Mouse (Mus musculus): Measurements from ENCODE around the gene S1pr4.
A peak's percentile ranks its signal among the peaks of the same experiment; 100 is the strongest.

The S1pr4 gene

DNA sequence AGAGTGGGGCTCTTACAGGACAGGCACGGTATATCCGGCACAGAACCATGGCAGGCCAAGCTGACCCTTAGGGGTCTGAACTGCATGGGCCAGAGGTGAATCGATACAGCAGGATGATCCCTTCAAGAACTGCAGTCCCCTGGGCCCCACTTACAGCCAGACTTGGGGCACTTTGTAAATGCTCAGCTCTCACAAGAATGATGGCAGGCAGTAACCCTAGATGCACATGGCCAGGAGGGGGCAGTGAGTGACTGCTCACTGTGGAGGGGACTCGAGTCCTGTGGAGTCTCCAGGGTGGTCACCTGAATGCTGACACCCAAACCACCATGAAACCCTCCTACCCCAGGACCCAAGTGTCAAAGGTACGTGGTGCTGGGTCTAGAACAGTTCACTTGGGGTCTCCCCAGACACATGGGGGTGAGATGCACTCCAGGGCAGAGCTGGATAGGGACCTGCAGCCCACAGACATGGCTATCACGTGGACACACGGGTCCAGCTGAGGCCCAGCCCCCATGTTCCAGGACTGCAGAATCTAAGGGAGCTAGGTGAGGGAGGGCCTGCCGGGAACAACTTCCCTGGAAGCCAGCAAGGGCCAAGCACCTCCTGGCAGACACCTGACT, 6.2 kb downstream of the S1pr4 start:
- Histone ChIP-seq H3K4me1 (replicated peaks; ENCODE audit: low read depth, low read length) (peaks cover 84% of the 10 kb centered on the region), H3K9me3 (ENCODE audit: low read length) (no peaks in the 10 kb centered on the region), H3K36me3 (ENCODE audit: insufficient read depth, low read length) (peaks cover 64% of the 10 kb centered on the region), H3K27me3 (ENCODE audit: insufficient read depth, low read length) (no peaks in the 10 kb centered on the region), H3K4me3 (replicated peaks; ENCODE audit: low read length) (peak overlapping the region; percentile 39)
- TF ChIP-seq POU5F1 (IDR thresholded peaks at IDR 0.05; ENCODE audit: borderline replicate concordance, low read length): no peak
- TF ChIP-seq CTCF (conservative IDR thresholded peaks at IDR 0.05; ENCODE audit: low read length): no peak
- TF ChIP-seq NANOG (IDR thresholded peaks at IDR 0.05; ENCODE audit: borderline replicate concordance, low read length): no peak

DNA sequence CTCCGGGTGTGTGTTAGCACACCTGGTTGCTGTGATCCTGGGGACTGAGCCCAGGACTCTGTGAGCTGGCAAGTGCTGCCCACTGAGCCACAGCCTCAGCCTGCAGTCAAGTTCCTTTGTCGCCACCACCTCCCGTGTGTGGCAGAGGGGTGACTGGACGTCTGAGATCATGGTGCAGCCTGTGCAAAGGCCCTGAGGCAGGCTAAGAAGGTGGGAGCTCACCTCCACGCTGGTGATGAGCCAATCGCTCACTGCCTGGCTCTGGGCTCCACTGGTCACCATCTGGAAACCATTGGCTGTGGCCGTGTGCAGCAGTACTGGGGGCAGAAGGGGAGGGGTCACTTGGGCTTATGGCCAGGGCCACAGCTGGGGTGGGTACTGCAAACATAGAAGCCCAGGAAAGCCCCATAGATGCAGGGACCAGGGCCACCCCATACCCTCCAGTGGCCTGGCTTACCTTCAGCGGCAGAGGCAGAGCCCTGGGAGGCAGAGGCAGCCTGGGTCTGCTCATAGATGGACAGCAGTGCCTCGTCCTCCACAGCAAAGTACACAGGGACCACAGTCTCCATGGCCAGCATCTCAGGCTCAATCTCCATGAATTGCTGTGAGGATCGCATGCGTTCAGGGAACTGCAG, 7.2 kb downstream of the S1pr4 start:
- H3K4me3 ChIP-seq (replicated peaks; ENCODE audit: low read length): peak overlapping the region; percentile 39
- peaks cover 84% of the 10 kb centered on the region for H3K4me1 ChIP-seq (replicated peaks; ENCODE audit: low read depth, low read length)
- H3K36me3 ChIP-seq (ENCODE audit: insufficient read depth, low read length): peaks cover 74% of the 10 kb centered on the region
- no peak for TF ChIP-seq POU5F1 (IDR thresholded peaks at IDR 0.05; ENCODE audit: borderline replicate concordance, low read length)
- TF ChIP-seq NANOG (IDR thresholded peaks at IDR 0.05; ENCODE audit: borderline replicate concordance, low read length): no peak
- no peaks in the 10 kb centered on the region for H3K27me3 ChIP-seq (ENCODE audit: insufficient read depth, low read length)
- H3K9me3 ChIP-seq (ENCODE audit: low read length): no peaks in the 10 kb centered on the region

DNA sequence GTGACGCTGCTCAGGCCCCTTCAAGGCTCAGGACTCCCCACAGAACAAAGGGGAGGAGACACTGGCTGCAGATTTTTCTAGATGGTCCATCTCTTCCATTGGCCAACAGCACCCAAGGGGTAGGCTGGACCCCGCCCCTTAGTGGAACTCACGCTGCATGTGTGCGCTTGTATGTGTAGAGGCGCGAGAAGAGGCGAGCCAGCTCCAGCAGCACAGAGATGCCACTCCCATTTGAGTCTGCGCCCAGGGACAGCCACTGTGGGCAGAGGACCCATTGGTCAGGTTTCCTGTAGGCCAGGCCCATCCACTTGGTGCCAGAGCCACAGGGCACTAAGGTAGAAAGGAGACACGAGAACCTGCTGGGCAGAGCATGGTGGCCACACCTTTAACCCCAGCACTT, 8.9 kb downstream of the S1pr4 start:
- TF ChIP-seq CTCF (conservative IDR thresholded peaks at IDR 0.05; ENCODE audit: low read length) (no peak), NANOG (IDR thresholded peaks at IDR 0.05; ENCODE audit: borderline replicate concordance, low read length) (no peak), POU5F1 (IDR thresholded peaks at IDR 0.05; ENCODE audit: borderline replicate concordance, low read length) (no peak)
- Histone ChIP-seq H3K36me3 (ENCODE audit: insufficient read depth, low read length) (peaks cover 91% of the 10 kb centered on the region), H3K4me1 (replicated peaks; ENCODE audit: low read depth, low read length) (peaks cover 87% of the 10 kb centered on the region), H3K4me3 (replicated peaks; ENCODE audit: low read length) (no peak overlapping the region), H3K9me3 (ENCODE audit: low read length) (no peaks in the 10 kb centered on the region), H3K27me3 (ENCODE audit: insufficient read depth, low read length) (no peaks in the 10 kb centered on the region)

DNA sequence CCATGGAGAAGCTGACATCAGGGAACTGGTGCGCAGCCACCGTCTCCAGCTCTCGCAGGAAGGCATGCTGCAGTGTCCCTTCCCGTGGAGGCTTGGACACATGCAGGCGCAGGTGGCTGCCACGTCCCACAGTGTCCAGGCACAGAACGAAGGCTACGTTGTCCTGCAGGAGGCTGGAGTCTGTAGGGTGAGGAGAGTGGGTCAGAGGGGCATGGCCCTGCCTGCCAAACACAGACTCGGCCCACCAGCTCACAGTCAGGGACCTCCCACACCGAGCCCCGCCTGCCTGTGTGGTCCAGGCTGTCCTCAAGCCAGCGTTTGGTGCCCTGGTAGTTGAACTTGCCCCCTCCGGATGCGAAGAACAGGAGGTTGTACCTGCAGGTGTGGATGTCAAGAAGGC, 10.0 kb downstream of the S1pr4 start:
- H3K9me3 ChIP-seq (ENCODE audit: low read length): no peaks in the 10 kb centered on the region
- peaks cover 87% of the 10 kb centered on the region for H3K4me1 ChIP-seq (replicated peaks; ENCODE audit: low read depth, low read length)
- H3K4me3 ChIP-seq (replicated peaks; ENCODE audit: low read length): no peak overlapping the region
- no peaks in the 10 kb centered on the region for H3K27me3 ChIP-seq (ENCODE audit: insufficient read depth, low read length)
- TF ChIP-seq POU5F1 (IDR thresholded peaks at IDR 0.05; ENCODE audit: borderline replicate concordance, low read length) (no peak), CTCF (conservative IDR thresholded peaks at IDR 0.05; ENCODE audit: low read length) (no peak)
- peaks cover 93% of the 10 kb centered on the region for H3K36me3 ChIP-seq (ENCODE audit: insufficient read depth, low read length)

GRCm38 (mm10) chr10:81488081-81488480, 11.9 kb downstream of the S1pr4 start:
- H3K36me3 ChIP-seq (ENCODE audit: insufficient read depth, low read length): peaks cover 74% of the 10 kb centered on the region
- peaks cover 83% of the 10 kb centered on the region for H3K4me1 ChIP-seq (replicated peaks; ENCODE audit: low read depth, low read length)
- H3K9me3 ChIP-seq (ENCODE audit: low read length): no peaks in the 10 kb centered on the region
- no peaks in the 10 kb centered on the region for H3K27me3 ChIP-seq (ENCODE audit: insufficient read depth, low read length)
- peak overlapping the region; percentile 17; the same call in 1 of the 2 replicates for H3K4me3 ChIP-seq (replicated peaks; ENCODE audit: low read length)
- TF ChIP-seq NANOG (IDR thresholded peaks at IDR 0.05; ENCODE audit: borderline replicate concordance, low read length) (no peak), CTCF (conservative IDR thresholded peaks at IDR 0.05; ENCODE audit: low read length) (no peak), POU5F1 (IDR thresholded peaks at IDR 0.05; ENCODE audit: borderline replicate concordance, low read length) (no peak)

DNA sequence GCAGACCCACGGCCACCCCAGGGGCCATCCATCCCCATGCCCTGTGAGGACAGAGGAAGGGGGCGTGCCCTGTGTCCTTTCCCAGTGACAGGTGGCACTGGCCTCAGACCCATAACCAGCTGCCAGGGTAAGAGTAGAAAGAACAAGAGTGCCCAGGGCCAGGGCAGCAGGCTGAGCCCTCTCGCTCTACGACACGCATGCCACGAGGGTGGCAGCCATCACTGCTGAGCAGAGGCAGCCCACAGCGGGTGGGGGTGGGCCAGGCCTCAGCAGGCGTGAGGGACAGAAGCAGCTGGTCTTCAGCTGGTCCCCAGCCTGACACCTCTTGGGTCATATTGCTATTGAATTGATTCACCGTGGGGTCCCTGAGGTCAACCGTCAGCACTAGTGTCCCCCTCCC, 13.4 kb downstream of the S1pr4 start:
- Histone ChIP-seq H3K36me3 (ENCODE audit: insufficient read depth, low read length) (peaks cover 58% of the 10 kb centered on the region), H3K4me3 (replicated peaks; ENCODE audit: low read length) (no peak overlapping the region), H3K27me3 (ENCODE audit: insufficient read depth, low read length) (peaks cover 8% of the 10 kb centered on the region), H3K9me3 (ENCODE audit: low read length) (no peaks in the 10 kb centered on the region), H3K4me1 (replicated peaks; ENCODE audit: low read depth, low read length) (peaks cover 84% of the 10 kb centered on the region)
- TF ChIP-seq POU5F1 (IDR thresholded peaks at IDR 0.05; ENCODE audit: borderline replicate concordance, low read length): no peak

DNA sequence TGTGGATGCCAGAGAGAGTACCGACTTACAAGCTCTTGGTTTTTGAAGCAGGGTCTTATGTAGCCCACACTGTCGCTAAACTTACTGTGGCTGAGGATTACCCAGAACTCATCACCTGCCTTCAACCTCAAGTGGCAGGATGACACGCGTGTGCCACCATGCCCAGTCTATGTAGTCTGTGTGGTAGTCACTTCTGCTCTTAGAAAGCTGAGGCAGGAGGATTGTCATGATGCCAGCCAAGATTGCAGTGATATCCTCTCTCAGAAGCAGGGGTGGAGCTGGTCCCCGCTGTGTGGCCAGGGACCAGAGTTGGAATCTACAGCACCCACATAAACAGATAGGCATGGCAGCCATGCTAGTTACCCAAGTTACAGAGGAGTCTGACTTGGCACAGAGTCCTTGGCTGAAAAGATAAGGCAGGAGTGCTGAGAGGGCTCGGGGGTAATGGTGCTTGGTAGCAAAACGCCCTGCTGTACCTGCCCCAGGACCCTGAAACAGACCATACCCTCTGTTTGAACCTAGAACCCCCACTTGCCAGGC, 14.4 kb downstream of the S1pr4 start:
- Histone ChIP-seq H3K4me1 (replicated peaks; ENCODE audit: low read depth, low read length) (peaks cover 86% of the 10 kb centered on the region), H3K9me3 (ENCODE audit: low read length) (no peaks in the 10 kb centered on the region), H3K36me3 (ENCODE audit: insufficient read depth, low read length) (peaks cover 49% of the 10 kb centered on the region), H3K27me3 (ENCODE audit: insufficient read depth, low read length) (peaks cover 15% of the 10 kb centered on the region), H3K4me3 (replicated peaks; ENCODE audit: low read length) (no peak overlapping the region)
- TF ChIP-seq CTCF (conservative IDR thresholded peaks at IDR 0.05; ENCODE audit: low read length) (no peak), POU5F1 (IDR thresholded peaks at IDR 0.05; ENCODE audit: borderline replicate concordance, low read length) (no peak)

GRCm38 (mm10) chr10:81485060-81485449, 14.9 kb downstream of the S1pr4 start:
- no peaks in the 10 kb centered on the region for H3K9me3 ChIP-seq (ENCODE audit: low read length)
- no peak overlapping the region for H3K4me3 ChIP-seq (replicated peaks; ENCODE audit: low read length)
- peaks cover 44% of the 10 kb centered on the region for H3K36me3 ChIP-seq (ENCODE audit: insufficient read depth, low read length)
- peaks cover 86% of the 10 kb centered on the region for H3K4me1 ChIP-seq (replicated peaks; ENCODE audit: low read depth, low read length)
- peaks cover 15% of the 10 kb centered on the region for H3K27me3 ChIP-seq (ENCODE audit: insufficient read depth, low read length)
- TF ChIP-seq CTCF (conservative IDR thresholded peaks at IDR 0.05; ENCODE audit: low read length): peak; percentile 25; the same call in 1 of the 2 replicates
- TF ChIP-seq POU5F1 (IDR thresholded peaks at IDR 0.05; ENCODE audit: borderline replicate concordance, low read length): no peak

Measured in E14TG2a.4 (cell line).